Mouse (Mus musculus) layer of hippocampus, postnatal 36 days (tissue): ENCODE results near the gene Hal. TPM values are rescaled to one million over a fixed set of nuclear protein-coding genes. Genes with fewer than 3 reads are reported as not detected.
A peak's percentile ranks its signal among the peaks of the same experiment; 100 is the strongest.

Experiments used
- DNase-seq, 2 experiments: peaks; one replicate each; pipeline ENCODE4 v3.0.0; 2022
- total RNA-seq, 2 experiments: library from RNA; stranded (reverse); gene quantifications; 2 replicates each; pipeline ENCODE4 v1.2.3; 2021

The Hal gene
- under 1 TPM in 1 of 2 experiments, not detected in 1; 0.25 TPM for total RNA-seq

DNA sequence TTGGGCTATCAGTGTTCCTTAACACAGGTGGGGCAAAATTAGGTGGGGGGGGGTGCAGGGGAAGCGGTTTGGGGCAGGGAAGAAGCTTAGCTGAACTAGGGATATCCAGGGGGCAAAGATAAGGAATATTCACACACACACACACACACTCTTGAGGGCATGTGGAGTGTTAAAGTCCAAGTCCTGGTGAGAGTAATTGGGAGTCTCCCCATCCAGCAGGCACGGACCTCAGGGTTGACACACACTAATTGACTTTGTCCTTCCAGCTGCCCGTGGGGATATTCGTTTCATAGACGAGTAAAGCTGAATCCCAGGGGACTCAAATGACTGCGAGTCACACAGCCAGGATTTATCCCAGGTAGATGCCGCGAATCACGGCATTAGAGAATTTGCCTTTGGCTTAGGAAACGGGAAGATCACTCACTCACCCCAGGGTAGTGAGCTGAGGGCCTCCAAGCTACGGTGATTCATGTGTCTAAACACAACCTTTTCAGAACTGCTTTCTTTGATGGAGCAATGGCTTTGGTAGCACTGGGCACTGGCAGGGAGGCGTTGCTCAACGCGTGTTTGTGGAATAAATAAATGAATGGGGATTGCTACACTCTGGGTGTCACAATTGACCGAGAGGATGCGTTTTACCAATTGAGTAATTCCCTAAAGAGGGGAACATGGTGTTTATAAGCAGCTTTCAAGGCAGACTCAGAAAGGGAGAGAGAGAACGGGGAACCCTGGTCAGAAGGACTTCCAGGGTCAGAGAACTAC lies at the start of gene Hal:
TSS of gene Hal (plus strand) at position 703 of the 762 bp plus-strand sequence.
- DNase-seq = no peak

DNA sequence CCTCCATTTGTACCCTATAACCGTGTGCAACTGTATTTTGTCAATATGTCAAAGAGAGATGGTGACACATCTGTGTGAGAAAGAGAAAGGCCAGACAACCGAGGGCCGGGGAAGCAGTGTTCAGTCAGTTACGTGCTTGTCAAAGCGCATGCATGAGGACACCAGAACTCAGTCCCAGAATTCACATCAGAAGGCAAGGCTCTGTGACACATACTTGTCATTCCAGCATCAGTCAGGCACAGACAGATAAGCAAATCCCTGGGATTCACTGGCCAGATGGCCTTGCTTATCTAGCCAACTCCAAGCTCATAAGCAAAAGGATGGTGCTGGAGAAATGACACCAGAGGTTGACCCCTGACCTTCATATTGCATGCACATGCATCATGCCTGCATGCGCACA lies 47.1 kb upstream of the Hal start:
- no peak for DNase-seq

DNA sequence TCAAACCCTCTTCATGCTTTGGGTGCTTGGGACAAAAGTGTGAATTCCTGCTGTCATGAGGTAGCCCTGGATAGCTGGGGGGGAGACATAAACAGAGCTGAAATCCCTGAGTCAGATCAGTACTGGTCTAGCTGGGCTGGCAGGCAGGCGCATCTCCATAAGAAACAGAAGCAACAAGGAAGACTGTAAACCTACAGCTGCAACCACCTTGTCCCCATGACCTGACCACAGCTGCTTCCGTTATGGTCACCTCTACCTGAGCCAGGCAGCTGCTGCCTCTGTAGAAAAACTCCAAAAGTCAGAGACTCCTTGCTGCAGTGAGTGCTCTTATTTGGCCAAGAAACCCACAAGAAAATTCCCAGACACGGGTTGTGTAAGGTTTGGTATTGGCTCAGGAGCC lies 46.4 kb upstream of the Hal start:
- DNase-seq = no peak

GRCm38 (mm10) chr10:93444407-93444806 lies 44.2 kb upstream of the Hal start:
- DNase-seq = no peak

GRCm38 (mm10) chr10:93447398-93447797 lies 41.2 kb upstream of the Hal start:
- DNase-seq = no peak

DNA sequence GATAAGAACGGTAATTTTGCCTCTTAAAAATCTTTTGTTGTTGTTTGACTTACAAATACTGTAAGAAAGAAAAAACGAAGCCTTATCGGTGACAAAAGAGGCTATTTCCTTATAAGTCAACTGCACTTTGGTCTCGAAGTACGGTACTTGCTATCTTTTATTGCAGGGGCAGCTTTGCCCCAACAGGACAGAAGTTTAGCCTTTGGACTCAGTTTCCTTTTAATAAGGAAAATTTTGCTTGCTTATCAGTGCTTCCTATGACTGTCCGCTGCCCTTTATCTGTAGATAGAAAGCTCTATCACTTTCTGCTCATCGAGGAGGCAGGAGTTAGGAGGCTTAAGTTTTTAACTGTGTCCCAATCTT lies 33.9 kb upstream of the Hal start:
- no peak for DNase-seq

DNA sequence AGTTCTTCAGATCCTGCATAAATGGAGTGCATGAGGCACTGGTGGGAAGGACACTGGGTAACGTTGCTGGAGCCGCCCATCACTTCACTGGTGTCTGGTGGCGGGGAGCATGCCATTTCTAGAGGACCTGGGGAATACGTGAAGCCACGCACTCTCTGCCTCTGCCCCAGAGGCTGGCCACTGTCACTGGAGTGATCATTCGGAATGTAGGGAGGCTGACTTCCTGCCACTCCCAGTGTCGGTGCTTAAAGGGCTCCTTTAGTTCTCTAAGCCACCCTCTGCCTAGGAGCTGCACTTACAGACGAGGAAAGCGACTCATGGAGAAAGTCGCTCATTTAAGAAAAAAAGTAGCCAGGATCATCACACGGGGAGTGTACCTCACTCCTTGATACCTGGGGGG lies 28.5 kb upstream of the Hal start:
- no peak for DNase-seq

DNA sequence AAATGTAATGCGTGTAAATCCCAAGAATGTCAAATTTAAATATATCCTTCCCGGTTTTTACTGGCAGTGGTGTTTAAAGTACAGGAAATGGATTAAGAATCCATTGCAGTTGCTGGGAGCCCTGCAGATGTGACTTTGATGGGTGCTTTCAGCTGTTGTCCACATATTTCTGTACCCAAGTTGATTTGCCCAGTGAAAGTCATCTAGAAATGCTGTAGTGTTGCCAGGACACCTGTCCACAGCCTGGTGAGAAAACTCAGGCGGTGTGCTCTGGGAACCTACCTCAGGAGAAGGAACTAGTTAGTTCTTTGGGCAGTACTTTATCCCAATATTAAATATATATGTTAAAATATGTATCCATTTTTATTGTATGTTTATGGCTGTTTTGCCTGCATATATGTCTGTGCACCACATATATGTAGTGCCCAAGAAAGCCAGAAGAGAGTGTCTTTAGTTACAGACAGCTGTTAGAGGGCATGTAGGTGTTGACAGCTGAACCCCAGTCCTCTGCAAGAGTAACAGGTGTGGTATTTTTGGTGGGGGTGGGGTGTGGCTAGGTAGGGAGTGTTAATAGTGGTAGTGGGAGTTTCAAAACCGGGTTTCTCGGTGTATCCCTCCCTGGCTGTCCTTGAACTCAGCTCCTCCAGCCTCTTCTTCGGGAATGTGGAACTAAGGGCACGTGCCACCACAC lies 25.7 kb upstream of the Hal start:
- DNase-seq = no peak

GRCm38 (mm10) chr10:93463611-93464010 lies 25.0 kb upstream of the Hal start:
- DNase-seq = no peak

GRCm38 (mm10) chr10:93467259-93467658 lies 21.3 kb upstream of the Hal start:
- no peak for DNase-seq

DNA sequence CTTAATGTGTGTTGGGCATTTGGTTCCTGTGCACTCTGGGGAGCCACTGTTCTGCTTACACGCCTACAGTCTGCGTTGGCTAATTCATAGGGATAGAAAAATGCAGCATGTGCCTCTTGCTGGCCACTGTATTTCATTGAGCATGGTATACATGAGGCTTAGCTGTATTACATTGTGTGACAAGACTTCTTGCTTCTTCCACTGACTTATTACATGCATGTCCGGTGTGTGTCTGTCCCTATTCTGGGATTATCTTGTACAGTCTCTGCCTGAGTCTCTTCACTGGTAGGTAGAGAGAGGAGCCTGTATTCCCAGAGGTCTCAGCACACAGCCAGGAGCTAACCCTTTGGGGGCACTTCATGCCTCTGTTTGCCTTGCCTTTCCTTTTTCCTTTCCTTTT lies 20.8 kb upstream of the Hal start:
- DNase-seq = no peak

- peak; percentile 79 to 81 for DNase-seq
Observed at GRCm38 (mm10) chr10:93471415-93471814, 17.2 kb upstream of the Hal start.

GRCm38 (mm10) chr10:93484511-93484910 lies 4.1 kb upstream of the Hal start:
- no peak for DNase-seq

DNA sequence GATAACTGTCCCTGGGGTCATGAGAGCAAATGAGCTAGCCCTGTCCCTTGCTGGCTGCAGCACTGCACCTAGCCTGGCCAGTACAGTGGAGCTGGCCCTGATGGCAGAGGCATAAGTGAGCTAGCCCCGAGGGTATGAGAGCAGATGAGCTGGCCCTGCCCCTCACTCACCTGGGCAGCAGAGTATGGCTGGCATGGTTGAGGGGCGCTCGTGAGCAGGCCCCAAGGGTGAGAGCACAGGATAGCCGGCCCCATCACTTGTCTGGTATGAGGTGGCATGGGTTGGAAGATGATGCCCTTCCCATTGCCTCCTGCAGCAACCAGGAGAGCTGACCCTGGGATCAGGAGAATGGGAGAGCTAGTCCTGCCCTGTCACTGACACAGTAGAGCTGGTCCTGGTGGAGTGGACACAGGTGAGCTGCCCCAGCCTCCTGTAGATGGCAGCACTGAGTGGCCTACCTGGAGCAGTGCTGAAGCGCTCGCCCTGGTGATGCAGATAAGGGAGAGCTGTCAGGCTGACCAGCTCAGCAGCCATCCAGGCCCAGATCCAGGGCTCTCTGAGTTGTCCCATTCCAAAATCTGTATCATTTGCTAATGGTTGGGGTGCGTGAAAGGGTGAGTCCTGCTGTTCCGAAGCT lies 3.4 kb upstream of the Hal start:
- DNase-seq = no peak

DNA sequence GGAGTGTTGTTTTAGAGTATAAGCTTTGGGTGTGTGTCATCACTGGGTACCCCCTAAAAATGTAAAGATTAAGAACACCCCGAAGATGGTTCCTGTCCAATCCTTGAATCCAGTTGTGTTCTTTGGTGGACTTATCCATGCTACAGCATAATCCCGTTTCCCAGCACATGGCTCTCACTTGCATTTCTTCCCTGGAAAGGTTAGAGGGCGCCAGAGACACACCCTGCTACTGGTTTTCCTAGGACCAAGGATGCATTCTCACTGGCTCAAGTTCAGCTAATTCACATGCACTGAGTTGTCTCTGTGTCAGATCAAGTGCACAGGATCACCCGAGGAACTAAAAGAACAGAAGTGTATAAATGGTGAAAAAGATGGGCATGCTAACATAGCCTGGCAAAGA lies 1.9 kb upstream of the Hal start:
- DNase-seq = peak in 1 of 2 experiments; percentile 18

GRCm38 (mm10) chr10:93488828-93489226 lies 259 bp downstream of the Hal start:
- DNase-seq = no peak

DNA sequence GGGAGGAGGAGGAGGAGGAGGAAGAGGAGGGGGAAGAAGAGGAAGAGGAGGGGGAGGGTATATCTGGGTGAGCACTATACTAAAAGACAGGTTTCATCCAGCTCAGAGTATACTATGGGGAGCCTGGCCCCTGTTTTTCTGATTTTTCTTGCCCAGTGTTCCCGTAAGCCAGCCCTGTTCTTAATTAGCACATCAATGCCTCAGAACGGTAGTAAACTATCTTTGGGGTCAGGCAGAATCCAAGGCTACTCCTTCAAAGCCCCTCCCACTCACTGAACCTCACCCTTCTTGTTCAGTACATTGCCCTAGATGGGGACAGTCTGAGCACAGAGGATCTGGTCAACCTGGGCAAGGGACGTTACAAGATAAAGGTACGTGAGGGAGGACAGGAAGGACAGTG lies 1.9 kb downstream of the Hal start:
- no peak for DNase-seq

GRCm38 (mm10) chr10:93500864-93501263 lies 12.3 kb downstream of the Hal start:
- DNase-seq = no peak

DNA sequence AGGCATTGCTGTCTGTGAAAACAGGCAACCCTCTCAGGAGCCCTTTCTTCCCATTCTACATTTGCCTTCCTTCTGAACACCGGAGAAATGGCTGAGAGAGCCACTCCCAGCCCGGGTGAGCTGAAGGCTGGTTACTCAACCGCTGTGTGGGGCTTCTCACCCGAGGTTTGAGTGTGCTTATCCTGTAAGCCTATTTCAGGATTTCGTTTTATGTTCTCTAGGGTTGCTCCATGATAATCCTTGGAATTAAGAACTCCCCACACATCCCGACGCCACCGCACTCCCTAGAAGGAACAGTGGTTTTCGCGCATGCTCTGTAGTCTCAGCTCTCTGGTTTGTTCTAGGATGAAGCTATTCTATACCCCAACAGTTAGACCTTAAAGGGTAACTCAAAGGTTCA lies 12.8 kb downstream of the Hal start:
- no peak for DNase-seq

DNA sequence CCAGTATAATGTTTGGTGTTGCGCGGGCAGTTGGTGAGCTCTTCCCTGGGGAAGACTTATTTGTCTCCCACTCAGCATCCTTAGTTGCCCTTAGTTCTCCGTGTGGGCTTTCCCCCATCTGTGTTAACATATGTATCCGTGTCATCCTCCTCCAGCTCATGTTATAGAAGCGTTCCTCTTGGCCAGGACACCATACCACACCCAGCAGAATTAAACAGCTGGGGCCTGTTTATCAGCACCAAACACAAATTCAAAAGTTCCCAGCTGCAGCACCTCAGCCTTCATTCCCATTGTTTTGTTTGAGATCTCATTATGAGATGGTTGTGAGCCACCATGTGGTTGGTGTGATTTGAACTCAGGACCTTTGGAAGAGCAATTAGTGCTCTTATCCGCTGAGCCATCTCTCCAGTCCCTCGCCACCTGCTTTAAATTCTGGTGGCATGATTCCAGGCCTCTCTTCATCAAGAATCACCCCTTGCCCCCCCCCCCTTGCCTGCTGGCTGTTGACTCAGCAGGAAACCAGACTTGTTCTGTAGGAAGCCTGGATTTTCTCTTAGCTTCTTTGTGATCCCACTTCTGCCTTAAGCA lies 19.9 kb downstream of the Hal start:
- no peak for DNase-seq

GRCm38 (mm10) chr10:93509532-93510153 lies 21.1 kb downstream of the Hal start:
- no peak for DNase-seq

DNA sequence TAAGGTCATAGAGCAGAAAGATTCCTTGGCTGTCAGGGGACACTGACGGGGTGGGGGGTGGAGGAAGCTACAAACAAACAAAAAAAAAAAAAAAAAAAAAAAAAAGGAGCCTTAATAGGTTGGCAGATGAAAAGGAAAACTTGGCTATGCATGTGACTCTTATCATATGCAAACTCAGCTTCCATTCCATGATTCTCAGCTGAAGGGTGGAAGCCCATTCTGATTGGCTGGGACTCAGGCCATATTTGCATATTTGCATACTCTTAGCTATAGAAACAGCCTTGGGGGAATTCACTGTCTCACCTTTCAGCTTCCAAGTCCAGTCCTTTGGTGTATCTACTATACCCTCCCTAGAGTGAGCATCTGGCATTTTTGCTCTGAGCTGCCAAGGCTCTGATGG lies 26.9 kb downstream of the Hal start:
- no peak for DNase-seq

- no peak for DNase-seq
Observed at GRCm38 (mm10) chr10:93515927-93516326, 27.4 kb downstream of the Hal start.
